Mouse (Mus musculus) spleen, embryonic (tissue): ENCODE measurements around the gene Zfp747.
"Not testable (repeated sequence)": the region's sequence is repeated elsewhere in the genome, so short reads cannot be mapped to it uniquely, and the experiment has no call there.

Experiments
- CTCF ChIA-PET: fragments of 350-600 bp; sonication (Branson Sonifier 250); formaldehyde crosslinking; loops from one replicate; lab custom pipeline; 2022; lab: Charles Lee

The Zfp747 gene

DNA sequence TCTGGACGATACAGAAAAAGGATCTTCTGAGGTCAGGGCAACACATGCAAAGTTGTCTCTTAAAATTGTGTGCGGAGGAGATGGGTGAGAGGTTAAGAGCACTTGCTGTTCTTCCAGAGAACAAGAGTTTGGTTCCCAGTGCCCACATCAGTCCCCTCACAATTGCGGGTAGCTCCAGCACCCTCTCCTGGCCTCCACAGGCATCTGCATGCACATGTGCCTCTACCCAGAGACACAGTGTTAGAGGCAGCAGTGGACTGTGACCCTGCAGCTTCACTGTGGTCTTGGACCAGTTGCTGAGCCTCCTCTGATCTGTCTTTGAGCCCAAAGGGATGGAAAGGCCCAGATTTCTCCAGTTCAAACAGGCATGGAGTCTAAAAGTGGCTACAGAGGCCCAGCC, 4.0 kb downstream of the Zfp747 start:
- CTCF ChIA-PET: not testable (repeated sequence)

- CTCF ChIA-PET: no interaction called here
Measured at GRCm38 (mm10) chr7:127371213-127371612, 4.6 kb downstream of the Zfp747 start.

GRCm38 (mm10) chr7:127366249-127366648, 9.6 kb downstream of the Zfp747 start:
- CTCF ChIA-PET: no interaction called here

DNA sequence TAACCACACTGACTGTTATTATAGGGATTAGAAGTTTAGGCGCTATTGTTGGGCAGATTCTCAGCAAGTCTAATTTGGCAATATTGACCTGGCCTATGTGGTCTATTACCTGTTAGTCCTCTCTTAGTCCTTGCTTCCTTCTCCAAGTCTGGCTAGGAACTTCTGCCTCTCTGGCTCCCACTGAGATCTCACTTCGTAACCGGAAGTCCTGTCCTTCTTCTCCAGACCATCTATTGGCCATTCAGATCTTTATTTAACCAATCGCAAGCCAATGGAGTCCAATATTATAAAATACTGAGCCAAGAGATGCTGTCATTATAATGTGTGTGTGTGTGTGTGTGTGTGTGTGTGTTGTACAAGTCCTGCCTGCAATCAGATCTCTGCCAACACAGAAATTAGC, 11.7 kb downstream of the Zfp747 start:
- CTCF ChIA-PET: interaction anchor here (0.6 kb wide), 1 partner anchor 87 kb away, joined by 3 read pairs; no protein-coding TSS in a partner anchor

- CTCF ChIA-PET: interaction anchor here (0.6 kb wide), 1 partner anchor 86 kb away, joined by 3 read pairs; no protein-coding TSS in a partner anchor
Measured at GRCm38 (mm10) chr7:127363475-127363921, 12.4 kb downstream of the Zfp747 start.

- CTCF ChIA-PET: not testable (repeated sequence)
Measured at GRCm38 (mm10) chr7:127362418-127362817, 13.4 kb downstream of the Zfp747 start.

- CTCF ChIA-PET: interaction anchor here (0.7 kb wide), 1 partner anchor 38 kb away, joined by 3 read pairs; no protein-coding TSS in a partner anchor
Measured at GRCm38 (mm10) chr7:127361449-127361848, 14.4 kb downstream of the Zfp747 start.

- CTCF ChIA-PET: interaction anchor here (0.6 kb wide), 1 partner anchor 137 kb away, joined by 8 read pairs; no protein-coding TSS in a partner anchor
Measured at GRCm38 (mm10) chr7:127360265-127360664, 15.6 kb downstream of the Zfp747 start.

- CTCF ChIA-PET: no interaction called here
Measured at GRCm38 (mm10) chr7:127358472-127358871, 17.4 kb downstream of the Zfp747 start.

GRCm38 (mm10) chr7:127357871-127358270, 18.0 kb downstream of the Zfp747 start:
- CTCF ChIA-PET: no interaction called here

GRCm38 (mm10) chr7:127355796-127356195, 20.1 kb downstream of the Zfp747 start:
- CTCF ChIA-PET: no interaction called here

GRCm38 (mm10) chr7:127351230-127352004, 24.4 kb downstream of the Zfp747 start:
- CTCF ChIA-PET: no interaction called here

DNA sequence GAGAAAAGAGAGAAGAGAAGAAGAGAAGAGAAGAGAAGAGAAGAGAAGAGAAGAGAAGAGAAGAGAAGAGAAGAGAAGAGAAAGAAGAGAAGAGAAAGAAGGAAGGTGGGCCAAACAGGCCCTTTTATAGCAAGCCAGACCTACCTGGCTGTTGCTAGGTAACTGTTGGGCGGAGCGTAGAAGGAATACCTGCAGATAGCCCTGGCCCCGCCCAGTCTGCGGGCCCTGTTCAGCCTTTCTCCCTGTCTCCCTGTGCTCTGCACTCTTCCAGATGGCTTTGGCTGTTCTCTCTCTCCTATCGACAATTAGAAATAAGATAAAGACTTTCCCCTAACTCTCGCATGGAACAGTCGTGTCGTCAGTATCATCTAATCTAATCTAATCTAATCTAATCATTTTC, 29.2 kb downstream of the Zfp747 start:
- CTCF ChIA-PET: no interaction called here

DNA sequence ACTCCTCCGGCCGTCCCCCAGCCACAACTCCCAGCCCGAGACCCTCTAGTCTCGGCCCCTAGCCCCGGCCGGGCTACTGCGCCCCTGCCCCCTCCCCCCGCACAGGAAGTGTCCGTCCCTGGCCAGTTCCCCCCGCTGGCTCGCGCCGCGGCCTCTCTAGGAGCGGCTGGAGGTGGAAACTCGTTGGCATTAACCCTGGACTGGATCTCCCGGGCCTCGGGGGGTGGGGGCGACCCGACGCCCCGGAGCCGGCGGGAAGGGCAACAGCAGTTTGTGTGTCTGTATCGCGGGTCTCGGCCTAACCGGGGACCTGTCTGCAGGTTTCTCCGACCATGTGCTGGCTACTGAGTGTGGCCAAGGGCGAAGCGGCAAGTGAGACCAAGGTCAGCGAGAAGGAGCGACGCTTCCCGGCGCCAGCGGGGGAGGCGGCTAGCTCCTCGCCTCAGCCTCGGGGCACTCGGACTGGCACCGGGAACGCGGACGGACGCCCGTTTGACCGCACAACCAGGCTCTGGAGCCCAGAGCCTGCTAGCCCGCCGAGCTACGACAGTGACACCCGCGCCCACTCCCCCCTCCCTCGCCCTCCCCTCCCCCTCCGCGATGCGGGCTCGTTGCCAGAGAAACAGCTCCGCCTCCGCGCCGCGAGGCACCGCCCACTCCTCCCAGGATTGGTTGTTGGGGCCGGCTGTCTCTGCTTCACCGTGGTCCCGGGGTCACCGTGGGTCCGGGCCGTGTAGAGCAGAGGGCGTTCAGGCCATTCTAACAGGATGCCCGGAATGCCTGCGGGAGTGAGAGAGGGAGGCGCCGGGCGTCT, 30.1 kb downstream of the Zfp747 start, which contains the start of gene Zfp768:
Gene Zfp768 (minus strand): TSS at position 78 of the 814 bp plus-strand sequence.
- CTCF ChIA-PET: no interaction called here

GRCm38 (mm10) chr7:127345092-127345491, 30.8 kb downstream of the Zfp747 start:
- CTCF ChIA-PET: no interaction called here

- CTCF ChIA-PET: no interaction called here
Measured at GRCm38 (mm10) chr7:127344371-127344770, 31.5 kb downstream of the Zfp747 start.

DNA sequence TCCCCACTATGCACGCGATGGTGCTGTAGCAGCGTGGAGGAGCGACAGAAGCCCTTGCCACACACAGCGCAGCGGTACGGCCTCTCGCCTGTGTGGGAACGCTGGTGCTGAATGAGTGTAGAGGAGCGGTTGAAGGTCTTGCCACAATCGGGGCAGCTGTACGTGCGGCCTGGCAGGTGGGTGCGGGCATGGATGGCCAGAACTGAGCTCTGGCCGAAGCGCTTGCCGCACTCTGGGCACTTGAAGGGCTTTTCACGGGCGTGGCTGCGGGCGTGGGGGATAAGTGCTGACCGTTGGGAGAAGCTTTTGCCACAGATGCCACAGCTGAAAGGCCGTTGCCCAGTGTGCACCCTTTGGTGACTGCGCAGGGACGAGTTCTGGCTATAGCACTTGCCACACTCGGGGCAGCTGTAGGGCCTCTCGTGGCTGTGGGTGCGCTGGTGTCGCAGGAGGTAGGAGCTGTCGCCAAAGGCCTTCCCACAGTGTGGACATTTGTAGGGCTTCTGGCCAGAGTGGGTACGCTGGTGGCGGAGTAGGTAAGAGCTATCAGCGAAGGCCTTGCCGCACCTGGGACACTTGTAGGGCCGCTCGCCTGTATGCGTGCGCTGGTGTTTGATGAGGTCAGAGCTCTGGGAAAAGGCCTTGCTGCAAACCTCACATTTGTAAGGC, 32.4 kb downstream of the Zfp747 start:
- CTCF ChIA-PET: no interaction called here

GRCm38 (mm10) chr7:127342888-127343287, 33.0 kb downstream of the Zfp747 start:
- CTCF ChIA-PET: no interaction called here

GRCm38 (mm10) chr7:127342332-127342731, 33.5 kb downstream of the Zfp747 start:
- CTCF ChIA-PET: no interaction called here

- CTCF ChIA-PET: not testable (repeated sequence)
Measured at GRCm38 (mm10) chr7:127341861-127342260, 34.0 kb downstream of the Zfp747 start.

- CTCF ChIA-PET: no interaction called here
Measured at GRCm38 (mm10) chr7:127341356-127341755, 34.5 kb downstream of the Zfp747 start.

DNA sequence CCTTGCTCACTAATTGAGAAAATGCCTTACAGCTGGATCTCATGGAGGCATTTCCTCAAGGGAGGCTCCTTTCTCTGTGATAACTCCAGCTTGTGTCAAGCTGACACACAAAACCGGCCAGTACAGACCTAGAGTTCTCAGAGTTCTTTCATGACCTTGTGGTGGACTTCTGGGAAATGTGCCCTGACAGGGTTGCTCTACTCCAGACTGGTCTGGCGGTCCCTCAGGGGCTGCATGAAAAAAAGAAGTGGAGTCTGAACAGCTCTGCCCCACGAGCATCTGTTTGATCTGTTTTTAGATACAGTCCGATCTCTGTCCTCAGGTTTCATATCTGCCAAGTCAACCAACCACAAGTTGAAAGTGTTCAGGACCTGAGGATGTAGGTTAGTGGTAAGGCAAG, 38.2 kb downstream of the Zfp747 start:
- CTCF ChIA-PET: no interaction called here
